Mouse (Mus musculus): ENCODE measurements around the gene Tap1.
"Not testable (repeated sequence)": the region's sequence is repeated elsewhere in the genome, so short reads cannot be mapped to it uniquely, and the experiment has no call there.

Tap1 gene

DNA sequence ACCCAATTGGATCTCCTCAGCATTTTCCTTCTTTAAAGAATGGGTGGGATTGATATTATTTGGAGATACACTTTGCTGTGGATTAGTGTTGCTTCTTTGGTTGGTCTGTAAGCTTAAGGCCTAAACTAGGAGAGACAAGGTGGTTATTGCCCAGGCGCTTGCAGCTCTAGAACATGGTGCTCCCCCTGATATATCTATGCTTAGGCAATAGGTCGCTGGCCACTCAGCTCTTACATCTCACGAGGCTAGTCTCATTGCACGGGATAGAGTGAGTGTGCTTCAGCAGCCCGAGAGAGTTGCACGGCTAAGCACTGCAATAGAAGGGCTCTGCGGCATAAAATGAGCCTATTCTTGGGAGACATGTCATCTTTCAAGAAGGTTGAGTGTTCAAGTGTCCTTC lies 44.7 kb downstream of the Tap1 start:
- DNase-seq (ENCODE audit: low spot score in 2 of 2) = not testable (repeated sequence)

DNA sequence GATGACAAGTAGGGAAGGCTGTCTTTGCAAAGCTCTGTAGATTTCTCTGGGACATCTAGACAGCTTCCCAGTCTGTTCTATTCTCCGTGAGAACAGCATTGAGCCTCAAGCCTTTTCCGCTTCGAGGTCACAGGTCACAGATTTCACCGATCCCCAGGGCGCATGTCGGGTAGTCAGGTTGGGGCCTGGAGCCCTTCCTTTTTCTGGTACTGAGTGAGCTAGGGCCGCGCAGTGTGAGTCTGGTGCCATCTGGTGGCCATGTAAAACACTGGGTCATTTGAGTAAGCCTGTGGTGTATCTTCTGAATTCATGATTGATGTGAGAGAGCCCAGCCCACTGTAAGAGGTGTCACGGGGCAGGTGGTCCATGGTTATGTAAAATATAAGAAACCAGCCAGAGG lies 47.6 kb downstream of the Tap1 start:
- peak in 1 of 2 experiments; percentile 78 for DNase-seq (ENCODE audit: low spot score in 2 of 2)

DNA sequence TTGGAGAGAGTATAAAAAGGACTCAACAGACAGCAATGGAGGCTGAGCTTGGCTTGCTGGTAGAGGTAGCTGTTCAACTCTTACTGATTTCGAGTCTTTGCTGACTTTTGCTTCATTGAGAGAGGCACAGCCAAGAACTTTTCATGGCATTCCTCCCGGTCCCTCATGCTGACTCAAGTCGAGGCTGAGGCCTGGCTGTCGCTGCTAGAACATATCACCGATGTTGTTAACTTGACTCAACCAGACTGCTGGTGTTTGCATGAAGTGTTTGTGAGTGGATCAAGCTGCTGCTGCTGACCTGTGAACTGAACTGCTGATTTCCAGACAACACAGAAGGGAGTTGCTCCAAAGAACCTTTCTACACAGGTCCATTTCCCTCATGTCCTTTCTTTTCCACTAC lies 49.3 kb downstream of the Tap1 start:
- DNase-seq (ENCODE audit: low spot score in 2 of 2) = no peak

DNA sequence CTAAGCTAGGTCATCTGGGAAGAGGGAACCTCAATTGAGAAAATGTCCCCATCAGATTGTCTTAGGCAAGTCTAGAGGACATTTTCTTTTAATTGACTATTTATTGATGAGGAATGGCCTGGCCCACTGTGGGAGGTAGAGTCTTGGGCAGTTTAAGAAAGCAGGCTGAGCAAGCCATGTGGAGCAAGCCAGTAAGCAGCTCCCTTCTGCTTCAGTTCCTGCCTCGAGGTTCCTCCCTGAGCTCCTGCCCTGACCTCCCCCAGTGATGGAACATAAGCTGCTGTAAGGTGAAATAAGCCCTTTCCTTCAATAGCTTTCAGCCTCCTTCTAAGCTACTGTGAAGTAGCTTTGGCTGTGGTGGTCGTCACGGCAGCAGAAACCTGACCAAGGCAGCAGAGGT lies 50.4 kb downstream of the Tap1 start:
- DNase-seq (ENCODE audit: low spot score in 2 of 2) = no peak

DNA sequence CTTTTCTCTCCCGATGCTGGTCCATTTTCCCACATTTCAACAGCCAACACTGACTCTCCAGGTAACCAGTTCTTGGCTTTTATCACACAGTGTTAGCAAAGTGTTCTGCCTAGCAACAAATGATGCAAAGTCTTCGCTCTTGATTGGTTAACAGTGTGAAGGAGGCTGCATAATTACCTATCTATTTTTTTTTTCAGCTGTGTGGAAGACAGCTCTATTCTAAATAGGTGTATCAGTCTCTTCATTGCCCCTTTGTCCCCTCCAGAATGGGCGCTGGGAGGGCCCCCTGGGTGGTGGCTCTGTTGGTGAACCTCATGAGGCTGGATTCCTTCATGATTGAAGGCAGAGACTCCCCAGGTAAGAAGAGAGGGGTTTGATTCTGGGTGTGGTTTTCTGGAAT lies 51.4 kb downstream of the Tap1 start, which contains the start of gene H2-Ob:
Gene H2-Ob (plus strand): TSS at position 198 of the 400 bp plus-strand sequence.
- peak in 1 of 2 experiments; percentile 58 for DNase-seq (ENCODE audit: low spot score in 2 of 2)

DNA sequence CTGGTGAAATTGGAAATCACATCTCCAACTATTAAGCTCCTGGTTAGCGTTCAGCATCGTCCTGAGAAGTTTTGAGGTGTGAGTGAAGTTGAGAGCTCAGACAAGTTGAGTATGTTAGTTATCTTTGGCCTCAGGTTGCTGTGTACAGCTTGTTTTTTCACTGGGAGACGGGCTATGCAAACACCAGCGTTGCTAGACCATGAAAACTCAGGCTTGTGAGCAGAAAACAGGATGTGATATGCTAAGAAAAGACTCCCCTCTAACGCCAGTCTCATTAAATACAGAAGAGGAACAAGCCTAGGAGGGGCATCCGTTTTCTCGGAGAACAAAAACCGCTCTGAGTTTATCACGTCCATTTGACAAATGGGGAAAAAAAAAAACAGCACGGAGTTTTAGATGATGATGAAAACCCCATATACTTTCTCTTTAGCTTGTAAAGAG lies 52.3 kb downstream of the Tap1 start:
- DNase-seq (ENCODE audit: low spot score in 2 of 2) = no peak

DNA sequence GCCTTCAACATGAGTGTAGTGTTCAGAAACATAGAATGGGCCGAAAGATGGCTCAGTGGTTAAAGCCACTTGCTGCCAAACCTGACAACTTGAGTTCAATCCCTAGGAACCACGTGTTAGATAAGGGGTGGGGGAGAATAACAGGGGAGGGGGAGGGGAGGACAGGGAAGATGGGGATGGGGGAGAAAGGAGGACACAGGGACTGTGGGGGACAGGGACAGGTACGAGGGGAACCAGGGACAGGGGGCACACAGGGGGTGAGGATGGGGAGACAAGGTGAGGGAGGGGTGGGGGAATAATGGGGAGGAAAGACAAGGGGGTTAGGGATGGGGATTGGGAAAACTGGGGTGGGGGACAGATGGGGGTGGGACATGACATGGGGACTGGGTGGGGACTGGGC lies 53.0 kb downstream of the Tap1 start:
- DNase-seq (ENCODE audit: low spot score in 2 of 2) = no peak

DNA sequence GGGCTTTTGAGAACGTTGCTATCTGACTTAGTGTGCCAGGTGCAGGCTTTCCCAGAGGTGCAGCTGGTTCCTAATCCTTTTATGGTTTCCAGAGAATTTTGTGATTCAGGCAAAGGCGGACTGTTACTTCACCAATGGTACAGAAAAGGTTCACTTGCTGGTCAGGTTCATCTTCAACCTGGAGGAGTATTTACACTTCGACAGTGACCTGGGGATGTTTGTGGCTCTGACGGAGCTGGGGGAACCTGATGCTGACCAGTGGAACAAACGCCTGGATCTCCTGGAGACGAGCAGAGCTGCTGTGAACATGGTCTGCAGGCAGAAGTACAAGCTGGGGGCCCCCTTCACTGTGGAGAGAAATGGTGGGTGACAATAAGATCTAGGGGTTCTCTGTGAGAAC lies 53.6 kb downstream of the Tap1 start:
- DNase-seq (ENCODE audit: low spot score in 2 of 2) = no peak

DNA sequence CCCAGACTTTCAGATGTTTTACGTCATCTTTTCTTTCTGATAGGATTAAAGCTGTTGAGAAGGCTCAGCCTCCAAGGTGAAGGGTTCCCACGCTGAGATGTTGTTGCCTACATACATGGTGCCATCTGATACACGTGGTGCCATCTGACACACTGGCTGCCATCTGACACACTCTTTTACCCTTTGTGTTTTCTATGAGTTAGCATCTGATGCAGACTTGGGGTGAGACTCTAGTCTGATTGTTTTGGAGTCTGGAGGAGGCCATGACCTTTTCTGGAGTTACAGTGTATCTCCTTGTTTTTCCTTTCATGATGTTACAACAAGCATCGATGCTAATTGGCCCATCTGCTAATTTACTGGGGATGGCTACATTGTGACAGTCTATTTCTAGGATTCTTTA lies 57.3 kb downstream of the Tap1 start:
- no peak for DNase-seq (ENCODE audit: low spot score in 2 of 2)

Data from left cerebral cortex, adult 9 months (tissue).